Mouse (Mus musculus): Measurements from ENCODE around the gene Sox5. TPM values are rescaled to one million over a fixed set of nuclear protein-coding genes. Genes with fewer than 3 reads are reported as not detected.
"Not testable (repeated sequence)": the region's sequence is repeated elsewhere in the genome, so short reads cannot be mapped to it uniquely, and the experiment has no call there.

The Sox5 gene
- polyA plus RNA-seq, 1 experiment from 2014 or later, result 17.2 TPM

GRCm38 (mm10) chr6:144286122-144286521 is 495.7 kb downstream of the Sox5 start:
- H3K27ac ChIP-seq (ENCODE audit: low read depth), result no peak overlapping the region
- H3K9ac ChIP-seq (ENCODE audit: low read length), result no peak overlapping the region
- no peaks in the 10 kb centered on the region for H3K36me3 ChIP-seq (ENCODE audit: control insufficient read depth, insufficient read depth, low read length)
- H3K27me3 ChIP-seq (replicated peaks; ENCODE audit: control insufficient read depth, insufficient read depth, low read length), result no peaks in the 10 kb centered on the region
- H3K4me2 ChIP-seq (ENCODE audit: low read length), result no peak overlapping the region
- ATAC-seq (replicated peaks; ENCODE audit: low FRiP score, low TSS enrichment, low read depth) (no peak), DNase-seq (ENCODE audit: low spot score) (no peak)
- no peak overlapping the region for H3K4me3 ChIP-seq (ENCODE audit: low read depth, low read length)
- H3K9me3 ChIP-seq (ENCODE audit: control insufficient read depth, low read length), result no peaks in the 10 kb centered on the region
- 82% methylated on average over 4 of the region's 4 CpGs for WGBS
- H3K4me1 ChIP-seq (replicated peaks; ENCODE audit: control insufficient read depth, insufficient read depth, low read length), result no peaks in the 10 kb centered on the region

- no peak overlapping the region for H3K9ac ChIP-seq (ENCODE audit: low read length)
- no peaks in the 10 kb centered on the region for H3K36me3 ChIP-seq (ENCODE audit: control insufficient read depth, insufficient read depth, low read length)
- H3K9me3 ChIP-seq (ENCODE audit: control insufficient read depth, low read length), result no peaks in the 10 kb centered on the region
- DNase-seq (ENCODE audit: low spot score) (no peak), ATAC-seq (replicated peaks; ENCODE audit: low FRiP score, low TSS enrichment, low read depth) (no peak)
- peaks cover 5% of the 10 kb centered on the region; the same call in 1 of the 2 replicates for H3K4me1 ChIP-seq (replicated peaks; ENCODE audit: control insufficient read depth, insufficient read depth, low read length)
- no peaks in the 10 kb centered on the region for H3K27me3 ChIP-seq (replicated peaks; ENCODE audit: control insufficient read depth, insufficient read depth, low read length)
- H3K27ac ChIP-seq (ENCODE audit: low read depth), result no peak overlapping the region
- no peak overlapping the region for H3K4me2 ChIP-seq (ENCODE audit: low read length)
- WGBS, result 57% methylated on average over 8 of the region's 8 CpGs
- H3K4me3 ChIP-seq (ENCODE audit: low read depth, low read length), result no peak overlapping the region
These were observed 498.6 kb downstream of the Sox5 start for GRCm38 (mm10) chr6:144283191-144283590.

GRCm38 (mm10) chr6:144282756-144283155 is 499.0 kb downstream of the Sox5 start:
- Histone ChIP-seq H3K27me3 (replicated peaks; ENCODE audit: control insufficient read depth, insufficient read depth, low read length) (no peaks in the 10 kb centered on the region), H3K4me2 (ENCODE audit: low read length) (no peak overlapping the region), H3K36me3 (ENCODE audit: control insufficient read depth, insufficient read depth, low read length) (no peaks in the 10 kb centered on the region), H3K9me3 (ENCODE audit: control insufficient read depth, low read length) (no peaks in the 10 kb centered on the region), H3K4me1 (replicated peaks; ENCODE audit: control insufficient read depth, insufficient read depth, low read length) (peaks cover 5% of the 10 kb centered on the region; the same call in 1 of the 2 replicates), H3K27ac (ENCODE audit: low read depth) (no peak overlapping the region), H3K9ac (ENCODE audit: low read length) (no peak overlapping the region), H3K4me3 (ENCODE audit: low read depth, low read length) (no peak overlapping the region)
- ATAC-seq (replicated peaks; ENCODE audit: low FRiP score, low TSS enrichment, low read depth) (no peak), DNase-seq (ENCODE audit: low spot score) (no peak)
- WGBS, result 73% methylated on average over 12 of the region's 12 CpGs

DNA sequence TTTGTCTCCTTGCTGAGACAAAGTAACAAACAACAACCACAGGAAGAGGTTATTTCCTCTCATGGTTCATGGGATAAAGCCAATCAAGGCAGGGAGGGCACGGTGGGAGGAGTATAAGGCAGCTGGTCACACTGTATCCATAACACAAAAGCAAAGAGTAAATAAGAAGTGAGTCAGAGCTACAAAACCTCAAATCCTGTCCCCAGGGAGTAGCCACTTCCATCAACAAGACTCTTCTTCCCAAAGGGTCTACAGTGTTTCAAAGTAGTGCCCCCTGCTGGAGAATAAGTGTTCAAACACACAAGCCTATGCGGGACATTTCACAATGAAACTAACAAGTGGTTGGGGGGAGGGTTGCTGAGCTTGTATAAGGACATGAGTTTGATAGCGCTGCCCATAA is 500.1 kb downstream of the Sox5 start:
- no peak overlapping the region for H3K4me3 ChIP-seq (ENCODE audit: low read depth, low read length)
- DNase-seq (ENCODE audit: low spot score), result no peak
- peaks cover 5% of the 10 kb centered on the region; the same call in 1 of the 2 replicates for H3K4me1 ChIP-seq (replicated peaks; ENCODE audit: control insufficient read depth, insufficient read depth, low read length)
- H3K27ac ChIP-seq (ENCODE audit: low read depth), result no peak overlapping the region
- H3K27me3 ChIP-seq (replicated peaks; ENCODE audit: control insufficient read depth, insufficient read depth, low read length), result no peaks in the 10 kb centered on the region
- no peak for ATAC-seq (replicated peaks; ENCODE audit: low FRiP score, low TSS enrichment, low read depth)
- WGBS, result 95% methylated on average over 3 of the region's 3 CpGs
- no peaks in the 10 kb centered on the region for H3K36me3 ChIP-seq (ENCODE audit: control insufficient read depth, insufficient read depth, low read length)
- H3K9me3 ChIP-seq (ENCODE audit: control insufficient read depth, low read length), result no peaks in the 10 kb centered on the region
- H3K9ac ChIP-seq (ENCODE audit: low read length), result no peak overlapping the region
- no peak overlapping the region for H3K4me2 ChIP-seq (ENCODE audit: low read length)

DNA sequence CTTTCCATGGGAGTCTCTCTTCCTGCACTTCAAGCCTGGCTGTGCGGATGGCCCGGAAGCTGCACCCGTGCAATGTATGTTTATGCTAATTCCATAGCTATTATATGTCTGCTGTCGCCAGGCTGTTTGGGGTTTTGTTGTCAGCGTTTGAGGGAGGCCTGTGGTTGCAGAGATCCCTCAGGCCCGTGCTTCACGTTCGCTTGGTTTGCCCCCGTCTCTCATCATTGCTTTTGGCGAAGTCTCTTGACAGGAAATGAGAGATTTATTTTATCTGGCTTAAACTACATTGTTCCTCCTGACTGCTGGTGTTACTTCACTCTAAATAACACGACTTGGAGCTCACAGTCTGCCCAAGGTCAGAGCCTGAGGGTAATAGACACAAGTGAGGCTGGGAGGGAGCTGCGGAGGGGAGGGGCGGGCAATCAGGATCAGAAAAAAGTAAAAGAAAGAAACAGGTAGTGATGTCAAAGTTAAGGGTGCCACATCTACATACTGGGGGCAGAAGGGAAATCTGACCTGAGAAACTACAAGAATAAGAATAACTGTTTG is 503.2 kb downstream of the Sox5 start:
- no peaks in the 10 kb centered on the region for H3K27me3 ChIP-seq (replicated peaks; ENCODE audit: control insufficient read depth, insufficient read depth, low read length)
- no peaks in the 10 kb centered on the region for H3K9me3 ChIP-seq (ENCODE audit: control insufficient read depth, low read length)
- no peak overlapping the region for H3K27ac ChIP-seq (ENCODE audit: low read depth)
- no peak for ATAC-seq (replicated peaks; ENCODE audit: low FRiP score, low TSS enrichment, low read depth)
- no peak for DNase-seq (ENCODE audit: low spot score)
- H3K4me3 ChIP-seq (ENCODE audit: low read depth, low read length), result no peak overlapping the region
- H3K36me3 ChIP-seq (ENCODE audit: control insufficient read depth, insufficient read depth, low read length), result no peaks in the 10 kb centered on the region
- H3K4me1 ChIP-seq (replicated peaks; ENCODE audit: control insufficient read depth, insufficient read depth, low read length), result peaks cover 13% of the 10 kb centered on the region
- WGBS, result 28% methylated on average over 13 of the region's 13 CpGs
- no peak overlapping the region for H3K4me2 ChIP-seq (ENCODE audit: low read length)
- H3K9ac ChIP-seq (ENCODE audit: low read length), result no peak overlapping the region

DNA sequence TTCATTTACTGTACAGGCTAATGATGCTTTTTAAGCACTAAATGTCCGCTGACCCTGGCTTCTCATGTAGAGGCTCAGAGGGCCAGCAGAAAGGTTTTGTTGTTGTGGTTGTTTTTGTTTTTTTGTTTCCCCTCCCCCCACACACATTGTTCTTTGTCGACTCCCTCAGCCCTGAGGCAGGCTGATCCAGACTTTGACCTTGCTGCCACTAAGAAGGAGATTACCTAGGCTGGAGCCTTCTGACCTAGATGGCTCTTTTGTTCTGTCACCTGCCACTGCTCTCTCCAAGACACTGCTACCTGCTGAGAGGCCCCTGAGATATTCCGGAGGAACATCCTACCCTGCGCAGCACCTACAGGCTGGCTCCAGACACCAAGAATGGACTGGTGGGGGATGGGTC is 508.4 kb downstream of the Sox5 start:
- not testable (repeated sequence) for H3K4me3 ChIP-seq (ENCODE audit: low read depth, low read length); H3K27ac ChIP-seq (ENCODE audit: low read depth); DNase-seq (ENCODE audit: low spot score); H3K9me3 ChIP-seq (ENCODE audit: control insufficient read depth, low read length); H3K9ac ChIP-seq (ENCODE audit: low read length); ATAC-seq (replicated peaks; ENCODE audit: low FRiP score, low TSS enrichment, low read depth); H3K27me3 ChIP-seq (replicated peaks; ENCODE audit: control insufficient read depth, insufficient read depth, low read length); H3K4me2 ChIP-seq (ENCODE audit: low read length); H3K36me3 ChIP-seq (ENCODE audit: control insufficient read depth, insufficient read depth, low read length)
- peaks cover 13% of the 10 kb centered on the region for H3K4me1 ChIP-seq (replicated peaks; ENCODE audit: control insufficient read depth, insufficient read depth, low read length)
- WGBS, result 56% methylated on average over 4 of the region's 4 CpGs

DNA sequence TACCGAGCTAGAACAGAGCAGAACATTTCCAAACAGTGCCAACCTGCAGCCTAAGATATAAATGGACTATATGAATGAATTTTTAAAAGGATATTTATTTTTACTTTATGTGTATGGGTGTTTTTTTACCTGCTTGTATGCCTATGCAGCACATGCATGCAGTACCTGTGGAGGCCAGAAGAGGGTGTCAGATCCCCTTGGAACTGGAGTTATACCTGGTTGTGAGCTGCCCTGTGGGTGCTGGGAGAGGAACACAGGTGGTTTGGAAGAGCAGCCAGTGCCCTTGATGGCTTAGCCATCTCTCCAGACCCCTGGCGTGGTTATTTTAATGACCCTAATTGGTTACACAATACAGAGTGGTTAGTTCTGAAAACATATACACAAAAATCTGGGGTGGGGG is 510.5 kb downstream of the Sox5 start:
- 86% methylated on average over 2 of the region's 2 CpGs for WGBS
- H3K4me2 ChIP-seq (ENCODE audit: low read length), result no peak overlapping the region
- H3K27me3 ChIP-seq (replicated peaks; ENCODE audit: control insufficient read depth, insufficient read depth, low read length), result no peaks in the 10 kb centered on the region
- no peaks in the 10 kb centered on the region for H3K9me3 ChIP-seq (ENCODE audit: control insufficient read depth, low read length)
- no peak overlapping the region for H3K27ac ChIP-seq (ENCODE audit: low read depth)
- DNase-seq (ENCODE audit: low spot score), result no peak
- no peak overlapping the region for H3K9ac ChIP-seq (ENCODE audit: low read length)
- H3K36me3 ChIP-seq (ENCODE audit: control insufficient read depth, insufficient read depth, low read length), result no peaks in the 10 kb centered on the region
- H3K4me3 ChIP-seq (ENCODE audit: low read depth, low read length), result no peak overlapping the region
- ATAC-seq (replicated peaks; ENCODE audit: low FRiP score, low TSS enrichment, low read depth), result no peak
- H3K4me1 ChIP-seq (replicated peaks; ENCODE audit: control insufficient read depth, insufficient read depth, low read length), result peaks cover 10% of the 10 kb centered on the region

- no peaks in the 10 kb centered on the region for H3K36me3 ChIP-seq (ENCODE audit: control insufficient read depth, insufficient read depth, low read length)
- peaks cover 12% of the 10 kb centered on the region for H3K4me1 ChIP-seq (replicated peaks; ENCODE audit: control insufficient read depth, insufficient read depth, low read length)
- no peak overlapping the region for H3K4me3 ChIP-seq (ENCODE audit: low read depth, low read length)
- ATAC-seq (replicated peaks; ENCODE audit: low FRiP score, low TSS enrichment, low read depth), result no peak
- no peaks in the 10 kb centered on the region for H3K9me3 ChIP-seq (ENCODE audit: control insufficient read depth, low read length)
- 89% methylated on average over 3 of the region's 3 CpGs for WGBS
- H3K4me2 ChIP-seq (ENCODE audit: low read length), result no peak overlapping the region
- H3K27me3 ChIP-seq (replicated peaks; ENCODE audit: control insufficient read depth, insufficient read depth, low read length), result no peaks in the 10 kb centered on the region
- no peak overlapping the region for H3K27ac ChIP-seq (ENCODE audit: low read depth)
- H3K9ac ChIP-seq (ENCODE audit: low read length), result no peak overlapping the region
- peak; percentile 36 for DNase-seq (ENCODE audit: low spot score)
These were observed 511.5 kb downstream of the Sox5 start for GRCm38 (mm10) chr6:144270306-144270705.

GRCm38 (mm10) chr6:144269666-144270065 is 512.1 kb downstream of the Sox5 start:
- Histone ChIP-seq H3K27me3 (replicated peaks; ENCODE audit: control insufficient read depth, insufficient read depth, low read length) (no peaks in the 10 kb centered on the region), H3K9me3 (ENCODE audit: control insufficient read depth, low read length) (no peaks in the 10 kb centered on the region), H3K27ac (ENCODE audit: low read depth) (no peak overlapping the region), H3K4me2 (ENCODE audit: low read length) (no peak overlapping the region), H3K4me3 (ENCODE audit: low read depth, low read length) (no peak overlapping the region), H3K4me1 (replicated peaks; ENCODE audit: control insufficient read depth, insufficient read depth, low read length) (peaks cover 7% of the 10 kb centered on the region; the same call in 1 of the 2 replicates), H3K36me3 (ENCODE audit: control insufficient read depth, insufficient read depth, low read length) (no peaks in the 10 kb centered on the region), H3K9ac (ENCODE audit: low read length) (no peak overlapping the region)
- 67% methylated on average over 4 of the region's 4 CpGs for WGBS
- DNase-seq (ENCODE audit: low spot score) (no peak), ATAC-seq (replicated peaks; ENCODE audit: low FRiP score, low TSS enrichment, low read depth) (no peak)

All from intestine, embryonic 14.5 days (tissue).